Mouse (Mus musculus) activated CD4-positive, CD25-positive, alpha-beta regulatory T cell, adult 4 months (primary cell): ENCODE data around the gene Ptgis. TPM values are rescaled to one million over a fixed set of nuclear protein-coding genes. Genes with fewer than 3 reads are reported as not detected.

ENCODE experiments used
- ATAC-seq: one replicate; pipeline ENCODE4 v1.8.0; 2017
- polyA plus RNA-seq, 2 experiments: library from polyadenylated mRNA; unstranded; fragments of 100-300 nt; shearing (Covaris generic); gene quantifications; one replicate each; pipeline ENCODE4 v1.2.1; 2017

The Ptgis gene
- polyA plus RNA-seq, 2 experiments from 2014 or later: 0.17 TPM; not detected in 1

DNA sequence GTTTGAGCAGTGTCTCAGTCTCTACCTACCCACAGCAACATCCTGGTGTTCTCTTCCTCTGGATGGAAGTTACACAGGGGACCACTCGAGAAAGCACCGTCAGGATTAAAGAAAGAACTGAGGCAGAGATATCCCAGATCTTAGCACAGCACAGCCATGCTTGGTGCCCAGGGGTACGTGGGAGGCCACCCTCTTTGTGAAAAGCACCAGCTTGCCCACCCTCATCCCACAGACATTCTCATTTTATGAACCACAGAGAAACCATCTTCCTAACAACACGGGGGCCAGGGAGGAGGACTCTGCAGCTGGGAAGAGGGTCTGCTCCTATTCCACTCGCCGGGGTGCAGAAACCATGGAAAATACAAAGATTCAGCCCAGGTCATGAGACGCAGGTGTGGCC, 90.3 kb downstream of the Ptgis start:
- ATAC-seq: no peak

DNA sequence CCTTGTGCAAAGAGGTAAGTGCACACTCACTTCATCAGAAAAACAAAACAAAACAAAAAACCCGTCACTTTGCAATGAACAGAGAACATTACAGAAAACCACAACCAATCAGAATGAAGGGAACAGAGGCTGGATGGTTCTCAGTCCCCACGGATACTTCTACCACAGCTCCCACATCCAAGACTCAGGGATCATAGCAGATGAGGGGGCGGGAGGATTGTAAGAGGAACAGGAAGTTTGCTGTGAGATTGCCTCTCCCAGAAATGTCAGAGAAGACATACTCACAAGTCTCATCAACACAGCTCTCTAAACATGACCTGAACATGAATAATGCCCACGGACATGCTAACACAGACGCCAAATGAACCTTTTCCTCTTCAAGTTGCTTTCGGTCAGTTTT, 91.4 kb downstream of the Ptgis start:
- ATAC-seq: no peak

DNA sequence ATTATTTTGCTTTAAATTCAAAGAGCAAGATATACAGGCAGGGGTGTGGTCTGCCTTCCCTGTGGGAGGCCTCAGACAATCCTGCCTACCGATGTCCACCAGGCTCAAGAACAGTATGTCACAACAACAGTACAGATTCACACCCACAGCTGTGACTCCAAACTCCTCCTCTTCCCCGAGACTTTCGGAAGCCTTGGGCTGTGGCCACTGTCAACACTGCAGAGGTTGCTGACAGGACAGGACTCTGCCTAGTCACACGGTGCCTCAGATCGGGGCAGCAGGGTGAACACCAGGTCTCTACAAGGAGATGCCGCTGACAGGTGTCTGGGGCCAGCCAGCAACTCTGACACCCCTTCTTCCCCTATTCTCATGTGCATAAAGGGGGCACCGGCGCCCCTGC, 92.7 kb downstream of the Ptgis start:
- no peak for ATAC-seq

DNA sequence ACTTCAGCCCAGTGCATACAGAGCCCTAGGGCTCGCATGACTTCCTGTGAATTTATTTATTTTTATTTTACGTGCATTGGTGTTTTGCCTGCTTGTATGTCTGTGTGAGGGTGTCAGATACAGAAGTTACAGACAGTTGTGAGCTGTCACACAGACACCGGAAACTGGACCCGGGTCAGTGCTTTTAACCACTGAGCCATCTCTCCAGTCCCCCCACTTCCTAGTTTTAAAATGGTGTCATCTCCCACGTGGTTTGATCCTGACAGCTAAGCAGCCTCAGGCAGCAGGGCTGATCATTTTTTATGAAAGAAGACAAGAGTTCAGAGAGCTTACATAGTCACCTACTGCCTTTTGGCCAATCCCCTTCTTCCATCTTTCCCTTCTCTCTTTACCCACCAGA, 94.5 kb downstream of the Ptgis start:
- ATAC-seq: no peak

DNA sequence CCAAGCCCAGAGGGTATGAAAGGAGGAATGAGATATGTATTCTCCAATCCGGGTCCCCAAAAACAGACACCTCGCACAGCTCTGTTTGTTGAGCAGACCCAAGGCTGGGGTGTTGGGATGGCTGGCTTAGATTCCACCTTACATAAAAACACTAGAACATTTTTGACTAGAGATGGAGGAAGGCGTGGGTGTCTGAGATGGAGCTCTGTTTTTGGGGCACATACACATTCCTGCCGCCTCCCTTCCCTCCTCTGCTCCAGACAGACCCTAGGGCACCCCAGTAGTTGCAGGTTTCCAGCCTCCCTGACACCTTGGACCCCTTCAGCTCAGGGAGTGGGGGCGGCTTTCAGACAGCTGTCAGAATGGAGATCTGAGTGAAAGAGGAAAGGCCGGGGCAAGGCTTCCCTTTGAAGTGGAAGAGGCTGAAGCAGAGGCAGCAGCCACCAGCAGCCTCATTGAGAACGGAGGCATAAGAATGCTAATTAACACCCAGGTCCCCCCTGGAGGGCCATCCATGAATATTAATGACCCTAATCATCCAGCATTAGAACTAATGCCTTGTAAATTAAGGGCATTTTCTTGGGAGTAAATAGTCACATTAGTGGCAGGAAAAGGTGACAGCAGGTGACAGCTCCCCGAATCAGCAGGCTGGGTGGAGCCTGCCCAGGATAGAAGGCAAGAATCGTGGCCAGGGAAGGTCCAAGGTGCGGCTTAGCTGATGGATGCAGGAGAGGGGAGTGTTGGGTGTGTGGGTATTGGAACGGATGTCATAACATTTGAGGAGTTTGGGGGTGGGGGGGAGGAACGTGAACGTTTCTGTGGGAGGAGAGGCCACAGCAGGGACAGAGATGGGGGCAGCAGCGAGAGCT, 95.7 kb downstream of the Ptgis start:
- no peak for ATAC-seq

DNA sequence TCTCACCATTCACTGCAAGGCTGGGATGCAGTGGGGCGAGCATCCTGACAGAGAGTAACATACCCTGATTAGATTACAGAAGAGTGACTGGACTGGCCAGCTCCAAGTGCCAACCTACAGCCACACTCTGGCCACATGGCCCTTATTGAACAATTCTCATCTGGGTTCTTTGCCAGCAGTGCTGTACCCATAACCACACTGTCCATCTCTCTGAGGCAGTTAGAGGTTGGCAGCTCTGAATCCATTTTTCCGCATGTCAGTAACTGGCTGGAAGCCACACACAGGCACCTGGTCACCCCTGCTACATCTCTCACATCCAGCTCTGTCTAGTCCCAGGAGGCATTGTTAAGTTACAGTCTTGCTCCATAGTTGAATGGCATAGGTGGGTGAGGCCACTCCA, 96.5 kb downstream of the Ptgis start:
- no peak for ATAC-seq

DNA sequence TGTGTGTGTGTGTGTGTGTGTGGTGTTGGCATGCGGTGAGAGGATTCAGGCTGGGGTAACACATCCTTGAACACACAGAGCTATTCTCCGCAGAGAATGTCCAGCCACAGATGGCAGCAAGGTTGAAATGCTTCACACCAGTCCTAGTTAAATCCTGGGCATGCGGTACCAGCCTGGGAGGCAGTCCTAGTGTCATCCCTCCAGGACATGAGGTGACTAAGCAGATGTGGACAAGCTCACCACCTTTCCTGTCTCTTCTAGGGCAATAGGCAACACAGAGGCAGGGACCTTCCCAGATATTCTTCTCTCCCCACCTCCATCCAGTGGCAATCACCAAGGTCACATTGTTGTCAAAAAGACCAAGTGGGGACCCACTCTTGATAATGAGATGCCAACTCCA, 98.1 kb downstream of the Ptgis start:
- ATAC-seq: no peak

DNA sequence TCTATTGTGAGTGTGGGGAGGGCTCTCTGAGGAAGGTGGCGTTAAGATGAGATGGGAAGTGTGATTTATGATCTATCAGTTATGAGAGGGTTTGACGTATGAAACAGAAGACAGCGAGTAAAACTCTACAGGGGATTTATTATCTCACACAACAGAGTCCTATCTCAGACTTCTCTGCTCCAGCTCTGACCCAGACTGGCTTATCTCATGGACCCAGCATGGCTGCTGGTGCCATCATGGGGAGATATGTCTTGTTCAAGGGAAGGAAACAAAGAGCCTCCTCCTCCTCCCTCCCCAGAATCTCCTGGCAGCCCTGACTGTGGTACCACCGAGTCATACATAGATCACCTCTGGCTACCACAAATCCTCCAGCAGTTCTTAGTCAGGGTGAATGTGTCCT, 98.6 kb downstream of the Ptgis start:
- no peak for ATAC-seq

Other genes starting within 250 kb of the Ptgis start
- gene Stau1, start 244.3 kb downstream of the Ptgis start, polyA plus RNA-seq: 10 to 100 TPM; 36.2 to 42.2 TPM
- 10 to 100 TPM; 29.8 to 39.5 TPM for gene Ddx27, start 225.4 kb downstream of the Ptgis start, polyA plus RNA-seq
- 10 to 100 TPM; 18.5 to 26.0 TPM for gene Znfx1, start 177.6 kb downstream of the Ptgis start, polyA plus RNA-seq
- under 1 TPM; 0.61 to 0.96 TPM for gene Kcnb1, start 50.4 kb downstream of the Ptgis start, polyA plus RNA-seq
- 10 to 100 TPM in 1 of 2 experiments, 1 to 10 TPM in 1; 7.9 to 11.6 TPM for gene B4galt5, start 108.6 kb upstream of the Ptgis start, polyA plus RNA-seq
- 10 to 100 TPM; 35.4 to 43.2 TPM for gene Slc9a8, start 181.1 kb upstream of the Ptgis start, polyA plus RNA-seq